Mouse (Mus musculus): ENCODE data around the gene Fancc.

- TF ChIP-seq EP300 (optimal IDR thresholded peaks at IDR 0.05) = no peak
- TF ChIP-seq CTCF (IDR thresholded peaks at IDR 0.05; ENCODE audit: low read depth) = no peak
These were observed 194.7 kb downstream of the Fancc start for GRCm38 (mm10) chr13:63302381-63302780.

Measured in stomach, postnatal 0 days (tissue).